Mouse (Mus musculus) liver, postnatal 0 days (tissue): ENCODE data around the gene Abr. TPM values are rescaled to one million over a fixed set of nuclear protein-coding genes. Genes with fewer than 3 reads are reported as not detected.

ENCODE experiments used
- ATAC-seq: fragments of 200-750 bp; cut with Nextera tagmentation; 2 replicates; pipeline ENCODE4 v1.8.0; 2017; ENCODE audit warnings: mild to moderate bottlenecking, moderate library complexity
- DNase-seq: peaks from one replicate; pipeline ENCODE4 v3.0.0-alpha.2; 2016
- H3K27ac ChIP-seq: fragments of 300-500 bp; sonication (generic); 2 replicates; pipeline ENCODE4 v1.5.1; 2014; ENCODE audit warnings: antibody characterized with exemption, moderate library complexity, mild to moderate bottlenecking, low read depth
- H3K27me3 ChIP-seq: fragments of 300-500 bp; sonication (generic); 2 replicates; pipeline ENCODE4 v1.6.1; 2014; ENCODE audit warnings: low read length, control low read depth, mixed read lengths; ENCODE audit not compliant: insufficient read depth
- H3K36me3 ChIP-seq: fragments of 300-500 bp; sonication (generic); replicated peaks from 2 replicates; pipeline ENCODE4 v1.6.1; 2014; ENCODE audit warnings: mild to moderate bottlenecking, control low read depth, low read length, moderate library complexity, mixed read lengths; ENCODE audit not compliant: insufficient read depth
- H3K4me1 ChIP-seq: fragments of 300-500 bp; sonication (generic); 2 replicates; pipeline ENCODE4 v1.6.1; 2014; ENCODE audit warnings: antibody characterized with exemption, mild to moderate bottlenecking, control low read depth; ENCODE audit not compliant: insufficient read depth
- H3K4me2 ChIP-seq: fragments of 300-500 bp; sonication (generic); 2 replicates; pipeline ENCODE4 v1.6.1; 2014; ENCODE audit warnings: low read depth, mild to moderate bottlenecking, low read length, moderate library complexity, mixed read lengths
- H3K4me3 ChIP-seq: fragments of 300-500 bp; sonication (generic); 2 replicates; pipeline ENCODE4 v1.5.1; 2014; ENCODE audit warnings: low read depth, low read length
- H3K9ac ChIP-seq: fragments of 300-500 bp; sonication (generic); replicated peaks from 2 replicates; pipeline ENCODE4 v1.6.1; 2014; ENCODE audit warnings: mild to moderate bottlenecking, moderate library complexity
- H3K9me3 ChIP-seq: fragments of 300-500 bp; sonication (generic); 2 replicates; pipeline ENCODE4 v1.6.1; 2016; ENCODE audit warnings: mild to moderate bottlenecking, control low read depth, low read length, mixed read lengths
- CTCF ChIP-seq: sonication (generic); IDR thresholded peaks from 2 replicates; pipeline ENCODE4 v1.5.1; 2016; ENCODE audit warnings: antibody characterized with exemption, low read depth
- EP300 ChIP-seq: IDR thresholded peaks from 2 replicates; pipeline ENCODE4 v1.6.1; 2016; ENCODE audit warnings: antibody characterized with exemption, low read depth, mild to moderate bottlenecking
- WGBS: fragments of 180-500 bp; shearing (Covaris S2); extraction: QIAGEN DNeasy Blood & Tissue Kit; methylation state at CpG from one replicate; pipeline ENCODE4 v1.1.7; 2014; ENCODE audit not compliant: insufficient replicate concordance; 5-methylcytosine and 5-hydroxymethylcytosine counted together
- polyA plus RNA-seq: library from polyadenylated mRNA; unstranded; fragments of >200 nt; fragmentation: Nextera tagmentation; extraction: Ambion mirVana; gene quantifications from 2 replicates; pipeline ENCODE4 v1.2.1, GENCODE M21; 2015

Abr gene
- polyA plus RNA-seq, 1 experiment from 2014 or later, result 3.6 TPM

DNA sequence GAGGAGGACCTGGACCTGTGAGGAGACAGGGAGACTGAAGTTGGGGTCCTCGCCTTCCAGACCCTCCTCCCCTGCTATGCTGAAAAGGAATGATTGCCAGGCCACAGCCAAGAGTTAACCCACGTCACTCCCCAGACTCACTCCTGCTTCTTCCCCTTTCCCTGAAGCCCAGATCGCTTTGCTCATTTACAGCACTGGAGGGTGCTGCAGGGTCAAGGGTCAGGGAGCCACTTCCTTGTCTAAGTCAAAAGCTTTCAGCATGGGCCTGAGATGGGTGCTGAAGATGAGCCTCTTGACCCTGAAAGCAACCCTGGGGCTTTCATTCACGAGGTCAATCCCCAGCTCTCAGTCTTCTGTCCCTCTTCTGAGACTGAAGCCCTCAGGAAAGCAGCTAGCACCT, 202.9 kb downstream of the Abr start:
- Histone ChIP-seq H3K4me1 (no peaks in the 10 kb centered on the region; the same call in 1 of the 2 replicates), H3K9me3 (no peaks in the 10 kb centered on the region), H3K4me2 (no peak overlapping the region), H3K27me3 (no peaks in the 10 kb centered on the region), H3K27ac (no peak overlapping the region), H3K4me3 (no peak overlapping the region), H3K9ac (no peak overlapping the region), H3K36me3 (peaks cover 44% of the 10 kb centered on the region)
- TF ChIP-seq CTCF (no peak), EP300 (no peak)
- whole genome bisulfite sequencing, result 52% methylated on average over 4 of the region's 4 CpGs
- DNase-seq (no peak), ATAC-seq (no peak)

DNA sequence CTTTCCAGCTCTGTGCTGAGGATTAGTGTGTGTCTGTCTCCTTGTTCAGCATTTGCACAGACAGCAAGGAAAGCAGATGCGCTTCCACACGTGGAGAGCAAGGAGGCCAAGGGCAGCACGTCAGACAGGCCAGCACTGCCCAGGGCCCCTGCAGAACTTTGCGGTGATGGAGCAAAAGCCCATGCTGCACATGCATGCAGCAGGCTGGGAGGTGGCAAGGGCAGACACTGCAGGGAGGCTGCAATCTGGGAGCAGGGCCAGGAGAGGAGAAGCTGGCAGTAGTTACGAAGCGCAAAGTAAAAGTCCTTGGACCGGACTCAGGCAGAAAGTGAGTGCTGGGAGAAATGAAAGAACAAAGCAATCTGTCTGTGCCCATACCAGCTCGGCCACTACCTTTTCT, 203.7 kb downstream of the Abr start:
- H3K9ac ChIP-seq, result no peak overlapping the region
- peaks cover 50% of the 10 kb centered on the region for H3K36me3 ChIP-seq
- DNase-seq (no peak), ATAC-seq (no peak)
- no peaks in the 10 kb centered on the region for H3K9me3 ChIP-seq
- no peak overlapping the region for H3K27ac ChIP-seq
- TF ChIP-seq CTCF (no peak), EP300 (no peak)
- 81% methylated on average over 8 of the region's 8 CpGs for WGBS
- no peak overlapping the region for H3K4me2 ChIP-seq
- H3K4me3 ChIP-seq, result no peak overlapping the region
- no peaks in the 10 kb centered on the region for H3K27me3 ChIP-seq
- no peaks in the 10 kb centered on the region; the same call in 1 of the 2 replicates for H3K4me1 ChIP-seq

DNA sequence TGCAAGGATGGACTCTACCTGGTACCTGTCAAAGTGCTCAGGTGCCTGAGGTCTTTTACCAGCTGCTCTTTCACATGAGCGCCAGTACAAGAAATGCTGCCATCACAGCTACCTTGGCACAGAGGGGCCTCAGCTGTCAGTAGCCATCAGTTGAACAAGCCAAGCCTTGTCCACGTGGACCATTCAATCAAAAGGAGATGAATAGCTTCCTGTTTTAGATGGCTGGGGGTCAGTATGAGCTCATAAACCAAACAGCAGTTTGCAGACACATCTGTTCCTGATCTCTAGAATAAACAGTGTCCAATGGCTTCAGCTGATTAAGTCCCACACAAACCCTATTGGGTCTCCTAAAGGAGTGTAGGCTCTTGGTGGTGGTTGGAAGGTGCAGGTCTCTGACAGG, 206.1 kb downstream of the Abr start:
- Histone ChIP-seq H3K9me3 (no peaks in the 10 kb centered on the region), H3K36me3 (peaks cover 50% of the 10 kb centered on the region), H3K4me1 (no peaks in the 10 kb centered on the region; the same call in 1 of the 2 replicates), H3K27ac (no peak overlapping the region), H3K4me3 (no peak overlapping the region), H3K9ac (no peak overlapping the region), H3K27me3 (no peaks in the 10 kb centered on the region), H3K4me2 (no peak overlapping the region)
- TF ChIP-seq EP300 (no peak), CTCF (no peak)
- ATAC-seq (no peak), DNase-seq (no peak)
- WGBS, result 60% methylated on average over 2 of the region's 2 CpGs

- H3K36me3 ChIP-seq, result peaks cover 48% of the 10 kb centered on the region
- no peak overlapping the region for H3K9ac ChIP-seq
- 84% methylated on average over 4 of the region's 4 CpGs for WGBS
- H3K4me1 ChIP-seq, result no peaks in the 10 kb centered on the region; the same call in 1 of the 2 replicates
- DNase-seq, result no peak
- no peak overlapping the region for H3K4me3 ChIP-seq
- no peaks in the 10 kb centered on the region for H3K9me3 ChIP-seq
- ATAC-seq, result no peak
- H3K27me3 ChIP-seq, result no peaks in the 10 kb centered on the region
- H3K4me2 ChIP-seq, result no peak overlapping the region
- no peak overlapping the region for H3K27ac ChIP-seq
- no peak for TF ChIP-seq CTCF
- TF ChIP-seq EP300, result no peak
These were observed 207.1 kb downstream of the Abr start for GRCm38 (mm10) chr11:76415001-76415400.

- no peak for ATAC-seq
- 78% methylated on average over 4 of the region's 4 CpGs for WGBS
- Histone ChIP-seq H3K9me3 (no peaks in the 10 kb centered on the region), H3K9ac (no peak overlapping the region), H3K4me2 (no peak overlapping the region), H3K27ac (no peak overlapping the region), H3K4me1 (no peaks in the 10 kb centered on the region; the same call in 1 of the 2 replicates), H3K4me3 (no peak overlapping the region), H3K36me3 (peaks cover 40% of the 10 kb centered on the region), H3K27me3 (no peaks in the 10 kb centered on the region)
- DNase-seq, result no peak
- TF ChIP-seq CTCF (no peak), EP300 (no peak)
These were observed 208.9 kb downstream of the Abr start for GRCm38 (mm10) chr11:76413202-76413601.

DNA sequence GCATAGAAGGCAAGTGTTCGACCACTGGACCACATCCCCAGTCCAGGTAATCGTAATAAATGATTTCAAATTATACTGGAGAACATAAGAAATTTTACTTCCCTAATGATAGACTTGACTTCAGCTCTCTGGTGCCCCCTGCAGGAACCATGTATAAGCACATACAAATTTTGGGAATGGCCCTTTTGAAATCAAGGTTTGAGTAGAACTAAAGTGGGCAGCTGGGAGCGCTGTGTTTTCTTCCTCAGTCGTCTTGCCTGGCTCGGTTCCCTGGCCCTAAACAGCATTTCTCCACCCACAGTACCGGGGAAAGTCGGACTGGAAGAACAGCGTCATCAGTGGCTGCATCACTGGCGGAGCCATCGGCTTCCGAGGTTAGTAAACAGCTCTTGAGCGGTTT, 211.3 kb downstream of the Abr start:
- H3K27me3 ChIP-seq, result no peaks in the 10 kb centered on the region
- H3K4me2 ChIP-seq, result no peak overlapping the region
- no peaks in the 10 kb centered on the region for H3K9me3 ChIP-seq
- no peak for ATAC-seq
- H3K36me3 ChIP-seq, result peaks cover 17% of the 10 kb centered on the region
- peak; percentile 72 for DNase-seq
- WGBS, result 67% methylated on average over 12 of the region's 12 CpGs
- H3K27ac ChIP-seq, result no peak overlapping the region
- no peak overlapping the region for H3K9ac ChIP-seq
- H3K4me1 ChIP-seq, result peaks cover 6% of the 10 kb centered on the region; the same call in 1 of the 2 replicates
- TF ChIP-seq EP300, result no peak
- peak; percentile 83 for TF ChIP-seq CTCF
- no peak overlapping the region for H3K4me3 ChIP-seq
